Mouse (Mus musculus) gastrocnemius, postnatal 25 days (tissue): ENCODE results near the gene Myh2. TPM values are rescaled to one million over a fixed set of nuclear protein-coding genes. Genes with fewer than 3 reads are reported as not detected.

ENCODE experiments used
- DNase-seq: peaks from one replicate; pipeline ENCODE4 v3.0.0; 2022
- total RNA-seq, 2 experiments: library from RNA; stranded (reverse); gene quantifications; 1 replicate in 1 of 2; 2 replicates in 1 of 2; pipeline ENCODE4 v1.2.3; 2021

Gene Myh2
- total RNA-seq, 2 experiments from 2014 or later, result 1,544 to 1,819 TPM

DNA sequence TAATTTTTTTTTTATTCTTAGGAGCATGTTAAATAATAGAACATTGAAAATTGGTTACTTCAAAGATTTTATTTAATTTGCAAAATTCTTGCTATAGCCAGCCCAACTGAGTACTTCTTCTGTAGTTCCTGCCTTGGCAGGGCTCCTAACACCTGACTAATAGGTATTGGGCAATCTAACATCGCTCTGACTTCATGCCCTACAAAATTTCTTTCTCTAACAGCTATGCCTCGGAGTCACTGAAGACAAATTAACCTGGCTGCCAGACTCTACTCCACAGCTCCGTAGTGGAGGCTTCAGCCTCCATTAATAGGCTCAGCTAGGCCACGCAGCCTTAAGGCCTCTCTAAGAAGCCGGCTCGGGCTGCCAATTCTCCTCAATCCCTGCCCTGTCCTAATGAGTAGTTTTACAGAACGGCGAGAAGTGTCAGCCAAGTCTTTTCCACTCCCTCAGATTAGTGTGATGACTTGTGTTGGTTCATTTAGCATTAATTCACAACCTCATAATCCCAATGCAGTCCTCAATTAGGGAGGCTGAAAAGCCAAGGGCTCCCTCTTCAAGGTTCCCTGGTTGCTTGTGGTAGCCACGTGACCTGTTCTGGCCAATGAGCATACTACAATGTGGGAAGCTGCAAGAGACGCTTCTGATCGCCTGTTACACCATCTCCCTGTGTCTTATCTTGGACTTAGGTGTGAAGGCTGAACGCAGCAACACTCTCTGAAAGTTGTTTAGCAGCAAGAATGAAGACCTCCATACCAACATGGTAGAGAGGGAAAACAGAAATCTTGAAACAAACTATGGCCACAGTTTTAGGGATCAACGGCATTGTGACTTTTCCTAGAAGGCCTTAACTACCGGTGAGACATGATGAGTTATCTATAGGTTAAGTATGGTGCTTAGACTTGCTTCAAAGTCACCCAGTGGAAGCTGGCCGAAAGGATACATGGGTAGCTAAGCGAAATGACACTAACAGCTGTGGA, 18.9 kb upstream of the Myh2 start:
- DNase-seq, result no peak

DNA sequence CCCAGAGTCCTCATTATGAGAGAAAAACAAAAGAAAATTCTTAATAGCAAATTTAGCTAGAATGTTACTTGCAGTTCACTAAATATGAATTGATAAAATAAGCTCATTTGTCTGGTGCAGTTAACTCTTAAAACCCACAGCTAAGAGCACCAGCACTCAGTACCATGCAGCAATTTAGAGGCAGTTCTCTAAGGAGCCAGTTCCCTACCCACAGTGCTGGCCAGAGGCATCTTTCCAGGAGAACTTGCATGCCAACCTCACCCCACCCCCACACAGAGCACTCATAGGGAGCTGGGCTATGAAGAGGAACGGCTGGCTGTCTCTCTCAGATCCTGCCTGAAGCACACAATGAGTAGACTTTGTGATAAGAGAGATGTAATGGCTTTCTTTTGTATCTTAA, 17.7 kb upstream of the Myh2 start:
- peak; percentile 67 for DNase-seq

DNA sequence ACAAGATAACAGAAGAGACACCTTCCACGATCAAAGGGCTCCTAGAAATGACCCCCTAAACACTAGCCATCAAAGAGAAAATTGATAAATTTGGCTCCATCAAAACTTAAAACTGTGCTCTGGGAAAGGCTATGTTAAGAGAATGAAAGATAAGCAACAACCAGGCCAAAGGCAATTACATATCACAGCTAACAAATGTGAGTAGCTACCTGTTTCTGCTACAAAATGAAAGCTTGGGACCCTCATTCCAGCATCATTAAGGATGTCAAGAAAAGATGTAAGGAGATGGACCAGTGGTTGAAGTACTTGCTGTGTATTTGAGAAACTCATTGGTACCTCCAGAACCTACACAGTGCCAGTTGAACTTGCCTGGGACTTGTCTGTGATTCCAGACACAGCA, 17.0 kb upstream of the Myh2 start:
- DNase-seq, result no peak

DNA sequence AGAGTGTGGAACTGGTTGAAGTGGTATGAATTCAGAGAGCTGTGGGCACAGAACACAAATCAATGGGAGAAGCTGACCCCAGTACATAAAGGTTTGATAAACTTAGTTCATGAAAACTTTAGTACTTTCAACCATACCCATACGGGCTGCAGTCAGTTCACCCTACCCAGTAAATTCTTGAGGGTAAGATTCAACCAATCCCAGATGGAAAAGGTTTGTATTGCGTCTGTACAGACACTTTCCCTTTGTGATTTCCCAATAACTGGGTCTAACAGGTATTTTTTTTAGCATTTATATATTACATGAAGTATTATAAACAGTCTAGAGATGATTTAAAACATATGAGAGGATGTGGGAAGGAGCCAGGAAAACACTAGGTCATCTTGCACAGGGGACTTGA, 15.2 kb upstream of the Myh2 start:
- no peak for DNase-seq

DNA sequence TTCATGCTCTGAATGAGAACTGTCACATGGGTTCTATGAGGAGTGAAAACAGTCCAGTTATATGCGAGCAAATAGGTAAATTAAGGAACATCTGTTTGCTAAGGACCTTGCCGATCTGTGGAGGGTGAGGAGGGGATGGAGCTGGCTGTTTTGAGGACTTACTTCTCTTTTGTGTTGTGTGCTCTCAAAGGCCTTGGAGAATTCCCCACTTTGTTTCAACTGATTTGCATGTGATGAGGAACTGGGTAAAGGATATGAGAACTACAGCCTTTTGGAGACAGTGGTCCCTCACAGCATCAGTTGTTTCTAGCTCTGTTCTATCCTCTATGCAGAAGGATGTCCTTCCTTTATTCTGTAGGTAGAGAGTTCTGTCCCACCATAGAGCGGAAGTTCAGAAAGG, 10.7 kb upstream of the Myh2 start:
- DNase-seq, result no peak

DNA sequence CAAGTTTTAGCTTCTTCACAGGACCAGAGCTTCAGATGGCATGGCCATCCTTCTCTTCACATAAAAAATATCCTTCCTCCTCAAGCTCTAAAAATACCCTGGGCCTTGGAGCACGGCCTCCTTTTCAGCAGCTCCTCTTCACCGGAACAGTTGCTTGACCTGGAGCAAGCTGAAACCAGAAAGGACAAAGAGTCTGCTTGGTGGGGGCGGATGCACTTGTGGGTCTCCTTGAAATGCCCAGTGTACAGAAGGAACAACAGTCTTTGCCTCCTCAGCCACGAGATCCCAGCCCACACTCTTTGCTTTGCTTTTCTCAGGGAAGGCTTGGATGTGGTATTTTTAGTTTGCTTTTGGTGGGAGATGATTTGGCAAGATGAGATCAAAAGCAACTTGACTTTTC, 7.1 kb upstream of the Myh2 start:
- no peak for DNase-seq

DNA sequence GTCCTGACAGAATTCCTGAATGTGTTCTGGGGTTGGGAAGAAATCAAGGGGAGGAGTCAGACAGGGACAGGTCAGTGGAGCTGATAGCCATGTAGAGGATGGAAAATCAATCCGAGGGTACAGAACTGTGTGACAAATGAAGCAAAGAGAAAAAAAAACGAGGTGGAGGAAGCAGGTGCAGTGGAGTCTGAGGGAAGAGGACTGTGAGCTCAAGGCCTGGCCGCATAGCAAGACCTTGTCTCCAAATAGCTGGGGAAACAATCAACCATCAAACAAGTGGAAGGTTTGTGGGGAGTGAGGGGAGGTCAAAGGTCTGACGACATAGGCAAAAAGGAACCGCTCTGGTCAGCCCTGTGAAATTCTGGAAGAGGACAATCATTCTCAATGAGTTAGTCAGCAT, 6.0 kb upstream of the Myh2 start:
- DNase-seq, result no peak

DNA sequence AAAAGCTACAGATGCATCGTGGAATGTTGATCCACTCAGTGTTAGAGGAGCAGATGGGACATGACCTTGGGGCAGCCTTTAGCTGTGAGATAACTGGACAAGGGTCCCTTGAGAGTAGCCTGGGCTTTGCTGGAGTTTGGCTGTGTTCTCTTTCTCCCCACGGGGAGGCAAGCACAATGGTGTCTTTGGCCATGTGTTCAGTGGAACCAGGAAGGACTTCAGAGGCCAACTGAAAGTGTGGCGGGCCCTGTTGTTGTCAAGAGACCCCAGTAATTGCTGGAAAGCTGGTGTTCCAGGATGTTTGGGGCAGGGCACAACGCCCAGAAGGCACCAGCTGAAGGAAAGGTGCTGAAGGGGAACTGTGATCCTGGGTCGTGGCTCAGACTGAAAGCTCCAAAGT, 1.5 kb upstream of the Myh2 start:
- no peak for DNase-seq

DNA sequence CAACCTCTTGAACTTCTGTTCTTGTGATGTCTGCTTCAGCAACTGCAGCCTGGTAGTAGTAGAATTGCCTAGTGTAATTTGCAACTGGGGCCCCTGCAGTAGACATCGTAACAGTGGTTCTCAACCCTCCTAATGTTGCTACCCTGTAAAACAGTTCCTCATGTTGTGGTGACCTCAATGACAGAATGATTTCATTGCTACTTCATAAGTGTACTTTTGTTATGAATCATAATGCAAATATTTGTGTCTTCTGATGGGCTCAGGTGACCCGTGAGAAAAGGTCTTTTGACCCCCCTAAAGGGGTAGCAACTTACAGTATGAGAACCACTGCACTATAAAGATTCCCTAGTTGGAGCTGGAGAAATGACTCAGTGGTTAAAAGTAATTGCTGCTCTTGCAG, 1.6 kb downstream of the Myh2 start:
- DNase-seq, result no peak

DNA sequence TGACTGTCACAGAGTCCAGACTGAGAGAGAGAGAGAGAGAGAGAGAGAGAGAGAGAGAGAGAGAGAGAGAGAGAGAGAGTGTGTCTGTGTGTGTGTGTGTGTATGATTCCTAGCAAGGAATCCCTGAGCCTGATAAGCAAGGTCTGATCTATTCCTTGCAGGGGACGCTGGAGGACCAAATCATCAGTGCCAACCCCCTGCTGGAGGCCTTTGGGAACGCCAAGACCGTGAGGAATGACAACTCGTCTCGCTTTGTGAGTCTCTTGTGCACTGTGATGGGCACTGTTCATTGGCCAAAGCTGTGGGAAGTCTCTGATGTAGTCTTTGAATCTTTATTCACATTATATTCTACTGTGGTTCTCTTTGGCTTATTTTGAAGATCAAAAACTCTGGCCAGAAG, 5.5 kb downstream of the Myh2 start:
- DNase-seq, result no peak

DNA sequence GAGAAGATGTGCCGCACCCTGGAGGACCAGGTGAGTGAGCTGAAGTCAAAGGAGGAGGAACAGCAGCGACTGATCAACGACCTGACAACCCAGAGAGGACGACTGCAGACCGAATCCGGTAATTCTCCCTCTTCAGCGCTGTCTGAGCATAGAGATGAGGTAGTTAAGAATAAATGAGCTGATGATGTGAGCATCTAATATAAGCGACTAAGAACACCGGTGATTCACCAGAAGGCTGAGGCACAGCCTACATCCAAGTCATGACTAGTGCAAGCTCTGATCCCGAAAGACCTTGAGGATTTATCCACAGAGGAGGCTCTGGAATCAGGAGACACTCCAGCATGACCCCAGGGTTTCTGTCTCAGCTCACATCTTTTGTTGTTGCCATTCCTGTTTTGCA, 19.5 kb downstream of the Myh2 start:
- no peak for DNase-seq

DNA sequence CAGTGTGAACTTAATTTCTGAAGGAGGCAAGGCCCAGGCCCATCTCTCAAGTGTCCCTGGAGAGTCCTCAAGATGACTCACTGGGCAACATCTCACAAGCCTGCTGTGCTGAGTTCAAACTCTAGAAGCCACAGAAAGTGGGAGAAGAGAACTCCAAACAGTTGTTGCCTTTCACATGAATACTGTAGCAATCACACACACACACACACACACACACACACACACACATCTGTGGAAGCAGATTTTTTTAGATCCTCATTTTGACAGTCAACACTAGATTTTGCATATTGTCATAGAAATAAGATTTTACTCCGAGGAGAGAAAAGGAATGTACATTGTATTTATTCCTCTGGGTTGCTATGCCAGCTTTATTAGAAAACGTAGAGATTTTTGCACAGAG, 20.0 kb downstream of the Myh2 start:
- DNase-seq, result no peak

DNA sequence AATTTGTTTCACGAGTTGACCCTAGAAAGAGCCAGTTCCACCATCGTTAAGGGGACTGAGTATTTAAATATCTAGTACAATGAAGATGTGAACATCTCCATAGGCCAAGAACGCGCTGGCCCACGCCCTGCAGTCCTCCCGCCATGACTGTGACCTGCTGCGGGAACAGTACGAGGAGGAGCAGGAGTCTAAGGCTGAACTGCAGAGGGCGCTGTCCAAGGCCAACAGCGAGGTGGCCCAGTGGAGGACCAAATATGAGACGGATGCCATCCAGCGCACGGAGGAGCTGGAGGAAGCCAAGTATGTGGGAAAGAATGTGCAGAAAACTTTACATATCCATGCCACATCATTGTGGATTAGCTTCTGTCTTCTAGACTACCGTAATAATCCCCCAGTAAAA, 20.7 kb downstream of the Myh2 start:
- DNase-seq, result no peak

DNA sequence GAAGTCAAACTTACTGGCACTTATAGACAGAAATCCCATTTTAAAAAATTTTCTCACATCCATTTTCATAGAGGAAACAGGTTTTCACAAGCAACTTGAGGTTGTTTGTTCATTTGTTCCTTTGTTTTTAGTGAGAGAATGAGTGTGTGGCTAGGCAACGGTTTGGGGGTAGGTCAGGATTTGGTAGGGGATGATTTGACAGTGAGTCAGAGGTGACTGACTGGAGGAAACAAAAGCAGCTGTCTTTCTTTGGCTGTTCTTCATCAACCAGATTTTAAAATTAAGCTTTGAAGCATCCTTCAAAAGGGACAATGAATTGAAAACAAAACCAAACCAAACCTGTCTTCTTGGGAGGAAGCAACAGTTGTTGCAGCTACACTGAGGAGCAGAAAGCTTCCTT, 28.5 kb downstream of the Myh2 start:
- DNase-seq, result no peak

DNA sequence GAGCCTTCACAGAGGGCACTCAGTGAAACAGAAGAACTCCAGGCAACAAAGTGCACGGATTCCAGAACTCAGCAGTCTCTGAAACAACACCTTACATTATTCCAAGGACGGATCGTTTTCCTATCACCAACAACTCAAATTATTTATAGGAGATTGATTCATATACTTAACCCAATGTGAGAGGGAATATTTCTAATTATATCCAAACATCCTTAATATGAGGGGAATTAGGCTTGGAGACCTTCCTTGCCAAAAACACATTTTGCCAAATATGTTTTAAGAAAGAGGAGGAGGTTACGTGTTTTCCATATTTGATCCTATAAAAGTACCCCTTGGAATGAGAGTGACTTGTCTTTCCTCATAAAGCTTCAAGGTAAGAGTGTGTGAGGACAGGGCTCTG, 28.9 kb downstream of the Myh2 start, which contains the start of gene Myh1:
Myh1 (plus strand) TSS at position 301 of the 400 bp plus-strand sequence.
- DNase-seq, result no peak

DNA sequence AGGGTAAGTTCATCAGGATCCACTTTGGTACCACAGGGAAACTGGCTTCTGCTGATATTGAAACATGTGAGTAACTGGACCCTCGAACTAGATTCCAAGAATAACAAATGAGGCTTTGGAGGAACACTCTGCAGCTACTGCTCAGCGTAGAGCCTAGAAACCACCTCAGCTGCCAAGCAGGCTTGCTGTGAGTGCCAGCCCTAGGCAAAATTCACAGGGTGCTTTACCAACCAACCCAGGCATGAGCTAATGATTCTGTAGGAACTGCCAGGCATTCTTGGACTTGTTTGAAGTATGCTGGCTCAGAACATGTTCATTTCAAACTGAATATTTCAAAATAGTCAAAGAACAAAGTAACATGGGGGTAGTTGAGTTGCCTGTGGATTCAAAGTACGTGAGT, 33.9 kb downstream of the Myh2 start:
- peak; percentile 33 for DNase-seq

DNA sequence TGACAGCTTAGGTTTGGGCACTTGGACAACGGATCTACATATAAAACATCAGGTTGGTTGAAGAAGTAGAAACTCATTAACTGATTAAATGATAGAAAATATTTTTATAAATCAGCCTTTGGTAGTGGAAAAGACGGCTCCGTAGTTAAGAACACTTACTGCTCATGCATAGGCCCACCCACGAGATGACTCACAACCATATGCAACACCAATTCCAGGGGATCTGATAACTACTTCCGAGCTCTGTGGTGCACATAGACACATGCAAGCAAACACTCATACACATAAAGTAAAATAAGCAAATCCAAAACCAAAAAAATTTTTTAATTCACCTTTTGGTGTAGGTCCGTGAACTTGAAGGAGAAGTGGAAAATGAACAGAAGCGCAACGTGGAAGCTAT, 51.0 kb downstream of the Myh2 start:
- DNase-seq, result no peak

DNA sequence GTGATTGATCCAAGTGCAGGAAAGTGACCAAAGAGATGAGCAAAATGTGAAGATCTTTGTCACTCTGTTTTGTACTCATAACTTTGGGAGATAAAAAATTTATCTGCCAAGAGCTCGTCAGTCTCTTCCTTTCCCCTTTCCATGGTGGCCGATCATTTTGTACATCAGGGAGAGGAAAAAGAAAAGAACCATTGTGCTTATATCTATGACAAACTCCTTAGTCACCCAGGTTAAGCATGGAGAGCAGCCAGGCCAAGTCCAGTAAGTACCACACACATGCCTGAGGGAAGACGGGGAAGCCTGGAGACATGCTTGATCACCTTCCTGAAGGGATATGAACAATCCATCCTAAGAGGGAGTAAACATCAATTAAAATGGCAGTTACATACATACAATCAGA, 53.6 kb downstream of the Myh2 start:
- DNase-seq, result no peak

DNA sequence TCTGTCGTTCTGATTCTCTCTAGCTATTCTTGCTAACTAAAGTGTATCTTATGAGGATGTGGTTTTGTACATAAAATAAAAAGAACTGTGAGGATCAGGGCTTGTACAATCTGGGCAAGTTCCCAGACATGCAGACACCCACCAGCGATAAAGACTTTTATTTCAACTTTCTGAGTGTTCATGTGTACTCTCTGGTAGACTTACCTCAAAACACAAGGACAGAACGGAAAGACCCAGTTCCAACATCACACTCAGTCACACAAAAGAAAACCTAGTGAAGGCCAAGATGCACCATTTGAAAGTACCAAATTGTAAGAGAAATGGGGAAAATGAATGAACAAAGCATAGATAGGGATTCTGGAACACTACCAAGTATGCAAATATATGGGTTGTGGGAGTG, 57.9 kb downstream of the Myh2 start:
- no peak for DNase-seq

DNA sequence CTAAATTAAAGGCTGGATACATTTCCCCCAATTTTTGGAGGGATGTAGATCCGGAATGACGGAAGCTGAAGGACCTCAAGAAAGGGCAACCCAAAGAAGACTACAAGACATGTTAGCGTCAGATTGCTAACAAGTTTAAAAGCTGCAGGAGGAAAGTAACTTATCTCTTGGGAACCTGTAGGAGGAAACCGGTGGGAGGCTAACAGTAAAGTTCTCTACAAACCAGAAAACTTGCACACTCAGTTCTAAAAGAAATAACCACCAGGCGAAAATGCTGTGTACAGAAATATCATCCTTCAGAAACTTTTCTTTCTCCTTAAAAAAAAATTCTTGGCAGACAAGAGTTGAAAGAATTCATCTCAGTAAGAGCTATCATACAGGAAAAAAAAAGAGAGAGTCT, 58.3 kb downstream of the Myh2 start:
- DNase-seq, result no peak

DNA sequence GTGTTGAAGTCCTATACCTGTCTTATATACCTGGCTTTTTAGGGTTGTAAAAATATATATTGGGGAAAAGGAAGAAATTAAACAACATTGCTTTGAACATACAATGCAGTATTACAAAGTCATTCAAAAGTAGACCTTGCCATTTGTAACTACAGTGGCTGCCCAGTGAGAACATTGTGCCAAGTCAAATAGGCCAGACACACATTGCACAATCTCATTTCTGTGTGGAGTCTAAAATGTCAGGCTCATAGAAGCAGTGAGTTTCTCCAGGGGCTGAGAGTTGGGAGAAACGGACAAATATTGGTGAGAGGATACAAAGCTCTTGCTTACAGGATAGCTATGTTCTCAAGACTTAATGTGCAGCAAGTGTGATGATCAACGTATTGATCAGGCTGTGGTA, 59.1 kb downstream of the Myh2 start:
- peak; percentile 46 for DNase-seq

DNA sequence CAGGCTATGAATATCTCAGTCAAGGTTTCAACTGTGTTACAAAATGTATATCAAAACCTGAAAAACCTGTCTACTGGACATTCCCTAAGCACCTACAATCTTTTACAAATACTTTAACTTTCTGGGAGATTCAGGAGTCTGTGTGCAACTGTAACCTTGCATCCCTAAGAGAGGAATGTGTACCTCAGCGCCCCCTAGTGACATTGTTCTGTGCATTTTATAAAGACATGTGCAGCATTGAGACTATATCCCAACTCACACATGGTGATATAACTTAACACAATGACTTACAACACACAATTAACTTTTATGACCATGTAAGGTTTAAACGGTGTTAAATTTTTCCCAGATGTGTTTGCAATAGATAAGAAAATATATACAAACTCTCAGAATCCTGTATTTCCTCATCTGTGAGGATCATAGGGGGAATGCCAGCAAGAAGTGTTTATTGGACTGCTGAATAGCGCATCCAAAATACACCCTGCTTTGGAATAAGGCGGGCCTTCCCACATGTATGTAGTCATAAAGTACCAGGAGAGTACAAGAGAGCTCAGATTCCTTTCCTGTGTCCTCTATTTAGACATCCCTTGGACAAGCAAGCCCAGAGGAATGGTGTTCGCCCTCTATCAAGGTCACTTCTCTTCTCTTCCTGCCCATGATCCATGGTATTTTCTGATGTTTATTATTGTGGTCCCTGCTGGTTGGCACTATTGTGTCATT, 65.0 kb downstream of the Myh2 start:
- no peak for DNase-seq

DNA sequence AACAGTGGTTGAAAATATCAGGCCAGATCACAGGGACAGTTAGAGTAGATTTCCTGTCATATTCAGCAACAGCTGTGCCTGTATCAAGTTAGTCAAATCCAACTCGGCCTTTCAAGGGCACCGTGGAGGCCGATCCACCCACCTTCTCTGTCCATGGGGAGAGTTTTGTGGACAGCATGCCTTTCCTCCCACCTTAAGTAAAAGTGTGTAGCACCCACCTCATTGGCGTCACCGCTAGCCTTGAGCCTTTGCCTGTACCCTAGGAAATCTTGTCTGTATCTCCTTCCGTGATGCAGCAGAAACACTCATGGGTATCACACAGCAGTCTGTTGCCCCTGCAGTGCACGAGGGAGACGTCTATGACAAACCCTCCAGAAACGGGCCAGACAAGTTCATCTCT, 66.0 kb downstream of the Myh2 start:
- DNase-seq, result no peak
